Mouse (Mus musculus) neural tube, embryonic 12.5 days (tissue): Measurements from ENCODE around the gene Fanca. TPM values are rescaled to one million over a fixed set of nuclear protein-coding genes. Genes with fewer than 3 reads are reported as not detected.

Experiments
- ATAC-seq: fragments of 200-750 bp; cut with Nextera tagmentation; 2 replicates; pipeline ENCODE4 v1.8.0; 2017; ENCODE audit warnings: low read depth, mild to moderate bottlenecking, moderate TSS enrichment, moderate library complexity; ENCODE audit not compliant: low FRiP score
- H3K27ac ChIP-seq: fragments of 300-500 bp; sonication (generic); 2 replicates; pipeline ENCODE4 v1.5.1; 2016
- H3K27me3 ChIP-seq: fragments of 300-500 bp; sonication (generic); replicated peaks from 2 replicates; pipeline ENCODE4 v1.6.1; 2016; ENCODE audit warnings: mild to moderate bottlenecking
- H3K36me3 ChIP-seq: fragments of 300-500 bp; sonication (generic); 2 replicates; pipeline ENCODE4 v1.6.1; 2016; ENCODE audit warnings: mild to moderate bottlenecking
- H3K4me1 ChIP-seq: fragments of 300-500 bp; sonication (generic); 2 replicates; pipeline ENCODE4 v1.6.1; 2016
- H3K4me2 ChIP-seq: fragments of 300-500 bp; sonication (generic); replicated peaks from 2 replicates; pipeline ENCODE4 v1.6.1; 2016; ENCODE audit warnings: mild to moderate bottlenecking
- H3K4me3 ChIP-seq: fragments of 300-500 bp; sonication (generic); 2 replicates; pipeline ENCODE4 v1.5.1; 2016
- H3K9ac ChIP-seq: fragments of 300-500 bp; sonication (generic); 2 replicates; pipeline ENCODE4 v1.6.1; 2016; ENCODE audit warnings: mild to moderate bottlenecking
- H3K9me3 ChIP-seq: fragments of 300-500 bp; sonication (generic); 2 replicates; pipeline ENCODE4 v1.6.1; 2016; ENCODE audit warnings: mild to moderate bottlenecking
- WGBS: fragments of 180-500 bp; shearing (Covaris S2); methylation state at CpG from one replicate; pipeline ENCODE4 v1.1.7; 2016; 5-methylcytosine and 5-hydroxymethylcytosine counted together
- polyA plus RNA-seq: library from polyadenylated mRNA; unstranded; fragments of >200 nt; fragmentation: Nextera tagmentation; extraction: Ambion mirVana; gene quantifications from 2 replicates; pipeline ENCODE4 v1.2.1, GENCODE M21; 2016

The Fanca gene
- polyA plus RNA-seq, 1 experiment from 2014 or later: 24.6 TPM

DNA sequence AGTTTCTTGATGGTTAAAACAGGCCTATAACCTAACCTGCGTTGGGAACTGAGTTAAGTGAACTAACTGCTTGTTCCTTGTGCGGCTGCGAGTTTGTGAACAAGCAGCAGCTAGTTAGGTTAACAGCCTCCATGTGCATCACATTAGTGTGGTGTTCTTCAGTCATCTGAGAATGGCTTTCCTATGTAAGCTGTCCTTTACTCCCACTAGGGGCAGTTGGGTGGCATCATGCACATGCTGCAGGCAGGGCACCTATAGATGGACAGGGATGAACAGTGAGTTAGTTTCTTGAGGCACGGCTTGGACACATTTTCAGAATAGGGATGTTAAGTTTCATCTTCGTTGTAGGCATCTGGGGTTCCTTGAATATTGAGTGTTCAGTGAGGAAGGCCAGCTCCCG is 63.2 kb downstream of the Fanca start:
- whole genome bisulfite sequencing: 65% methylated on average over 6 of the region's 6 CpGs
- peaks cover 36% of the 10 kb centered on the region for H3K4me1 ChIP-seq
- no peak for ATAC-seq
- H3K9me3 ChIP-seq: no peaks in the 10 kb centered on the region
- no peak overlapping the region for H3K27ac ChIP-seq
- H3K27me3 ChIP-seq: no peaks in the 10 kb centered on the region
- peak overlapping the region; percentile 97 for H3K4me3 ChIP-seq
- H3K9ac ChIP-seq: peak overlapping the region; percentile 89
- peak overlapping the region; percentile 98 for H3K4me2 ChIP-seq
- H3K36me3 ChIP-seq: peaks cover 51% of the 10 kb centered on the region

DNA sequence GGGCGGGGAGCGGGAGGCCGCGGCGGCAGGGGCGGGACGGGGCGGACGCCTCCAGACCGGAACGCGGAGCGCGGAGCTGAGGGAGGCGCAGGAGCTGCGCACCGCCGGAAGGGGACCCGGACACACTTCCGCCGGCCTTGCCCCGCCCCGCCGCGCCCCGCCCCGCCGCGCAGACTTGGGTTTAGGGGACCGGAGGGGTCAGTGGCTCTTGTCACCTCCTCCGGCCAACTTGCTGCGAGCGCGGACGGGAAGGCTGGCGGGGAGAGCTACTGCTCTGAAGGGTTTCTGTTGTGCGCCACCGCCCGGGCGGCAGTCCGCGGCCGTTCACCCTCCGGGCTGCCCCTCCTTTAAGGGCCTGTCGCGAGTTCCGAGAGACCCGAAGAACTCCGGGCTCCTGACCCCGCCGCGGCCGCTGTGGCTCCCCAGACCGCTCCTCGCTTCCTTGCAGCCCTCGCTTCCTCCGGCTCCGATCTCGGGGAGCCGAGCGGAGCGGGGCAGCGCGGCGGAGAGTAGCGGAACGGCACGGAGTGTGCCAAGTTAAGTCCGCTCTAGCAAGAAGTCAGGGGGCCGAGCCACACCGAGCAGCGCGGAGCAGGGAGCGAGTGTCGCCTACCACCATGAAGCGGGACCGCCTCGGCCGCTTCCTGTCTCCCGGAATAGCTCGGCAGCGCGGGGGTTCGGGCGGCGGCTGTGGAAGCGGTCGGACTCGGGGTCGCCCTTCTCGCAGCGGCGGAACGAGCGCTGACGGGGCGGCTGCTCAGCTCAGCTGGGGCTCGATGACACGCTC is 64.1 kb downstream of the Fanca start, which contains the start of the genes Zfp276 and Vps9d1:
TSS of gene Zfp276 (plus strand) at position 97 of the 787 bp plus-strand sequence.
TSS of gene Vps9d1 (minus strand) at position 250 of the 787 bp plus-strand sequence.
- H3K4me1 ChIP-seq: peaks cover 36% of the 10 kb centered on the region
- peak; percentile 93 for ATAC-seq
- no peaks in the 10 kb centered on the region for H3K9me3 ChIP-seq
- H3K9ac ChIP-seq: peak within 1 kb of the TSS; percentile 89
- under 1% methylated on average over 99 of the region's 99 CpGs for WGBS
- H3K4me2 ChIP-seq: peak within 1 kb of the TSS; percentile 98
- H3K36me3 ChIP-seq: peaks cover 51% of the 10 kb centered on the region
- peak within 1 kb of the TSS; percentile 97 for H3K4me3 ChIP-seq
- peak within 1 kb of the TSS; percentile 74; the same call in 1 of the 2 replicates for H3K27ac ChIP-seq
- H3K27me3 ChIP-seq: no peaks in the 10 kb centered on the region

DNA sequence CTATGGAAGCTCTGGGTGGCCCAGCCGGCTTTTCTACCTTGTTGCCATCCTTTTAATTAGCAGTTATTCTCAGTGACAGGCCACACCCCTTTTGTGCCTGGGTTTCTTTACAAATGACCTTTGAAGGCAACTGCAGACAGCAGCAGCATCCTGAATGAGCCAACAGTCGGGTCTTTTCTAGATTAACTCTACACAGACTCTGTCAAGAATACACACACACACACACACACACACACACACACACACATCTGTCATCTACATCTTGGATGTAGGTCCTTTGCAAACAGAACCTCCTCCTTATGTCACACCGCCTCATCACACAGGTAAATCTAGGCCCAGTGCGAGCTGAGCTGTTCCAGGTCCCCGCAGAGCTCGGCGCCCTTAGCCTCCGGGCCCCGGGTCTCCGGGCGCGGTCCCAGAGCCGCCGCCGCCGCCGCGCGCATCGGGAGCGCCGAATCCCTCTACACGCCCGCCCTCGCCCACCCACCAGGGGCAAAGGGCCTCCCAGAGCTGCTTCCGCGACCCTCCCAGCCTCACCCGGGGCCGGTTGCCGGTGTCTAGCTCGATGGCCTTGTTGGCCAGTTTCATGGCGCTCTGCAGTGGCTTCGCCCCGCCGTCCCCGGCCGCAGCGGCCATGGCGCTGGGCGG is 64.8 kb downstream of the Fanca start:
- H3K9me3 ChIP-seq: no peaks in the 10 kb centered on the region
- peaks cover 36% of the 10 kb centered on the region for H3K4me1 ChIP-seq
- H3K4me3 ChIP-seq: peak overlapping the region; percentile 97
- peaks cover 51% of the 10 kb centered on the region for H3K36me3 ChIP-seq
- H3K27ac ChIP-seq: peak overlapping the region; percentile 74; the same call in 1 of the 2 replicates
- ATAC-seq: peak; percentile 53
- under 1% methylated on average over 40 of the region's 40 CpGs for WGBS
- H3K27me3 ChIP-seq: no peaks in the 10 kb centered on the region
- peak overlapping the region; percentile 89 for H3K9ac ChIP-seq
- H3K4me2 ChIP-seq: peak overlapping the region; percentile 98

DNA sequence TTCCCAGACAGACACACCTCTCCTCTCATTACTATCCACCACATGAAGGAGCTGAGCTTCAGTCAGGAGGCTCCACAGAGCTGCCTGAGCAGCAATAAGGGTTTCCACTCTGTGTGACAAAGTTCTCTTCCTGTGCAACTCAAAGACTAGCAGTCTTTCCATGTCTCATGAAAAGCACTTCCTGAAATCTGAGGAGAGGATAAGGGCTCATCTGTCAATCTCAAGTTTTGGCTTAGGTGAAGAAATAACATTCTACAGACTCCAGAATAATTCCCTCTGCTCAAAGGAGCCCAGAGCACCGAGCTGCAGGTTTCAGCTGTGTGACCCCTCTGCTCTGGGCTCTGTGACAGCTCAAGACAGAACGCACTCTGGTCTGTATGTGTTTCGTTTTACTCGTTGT is 65.5 kb downstream of the Fanca start:
- H3K36me3 ChIP-seq: peaks cover 51% of the 10 kb centered on the region
- ATAC-seq: no peak
- H3K4me3 ChIP-seq: peak overlapping the region; percentile 97
- no peaks in the 10 kb centered on the region for H3K9me3 ChIP-seq
- H3K27me3 ChIP-seq: no peaks in the 10 kb centered on the region
- H3K4me2 ChIP-seq: peak overlapping the region; percentile 98
- H3K27ac ChIP-seq: no peak overlapping the region
- H3K9ac ChIP-seq: peak overlapping the region; percentile 89
- H3K4me1 ChIP-seq: peaks cover 36% of the 10 kb centered on the region
- WGBS: 70% methylated on average over 4 of the region's 4 CpGs

DNA sequence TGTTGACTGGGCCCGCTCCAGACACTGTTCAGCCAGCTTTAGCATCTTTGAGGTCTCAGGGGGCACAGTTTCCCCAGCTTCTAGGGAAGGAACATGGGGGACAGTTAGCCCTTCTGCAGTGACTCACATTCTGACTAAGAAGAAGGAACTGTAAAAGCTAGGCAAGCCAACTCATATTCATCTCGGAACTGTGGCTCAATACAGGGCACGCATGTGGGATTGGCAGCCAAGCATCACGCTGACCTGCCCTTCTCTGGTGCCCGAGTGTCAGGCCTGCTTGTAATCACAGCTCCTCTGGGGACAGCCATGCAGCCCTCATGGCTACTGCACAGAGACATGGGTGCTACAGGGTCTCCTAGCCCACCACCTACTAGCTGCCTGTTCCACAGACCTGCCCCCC is 67.4 kb downstream of the Fanca start:
- Histone ChIP-seq H3K36me3 (peaks cover 54% of the 10 kb centered on the region), H3K9ac (no peak overlapping the region), H3K4me3 (no peak overlapping the region), H3K9me3 (no peaks in the 10 kb centered on the region), H3K27ac (no peak overlapping the region), H3K27me3 (no peaks in the 10 kb centered on the region), H3K4me2 (no peak overlapping the region), H3K4me1 (peaks cover 23% of the 10 kb centered on the region)
- 97% methylated on average over 5 of the region's 5 CpGs for WGBS
- ATAC-seq: no peak

DNA sequence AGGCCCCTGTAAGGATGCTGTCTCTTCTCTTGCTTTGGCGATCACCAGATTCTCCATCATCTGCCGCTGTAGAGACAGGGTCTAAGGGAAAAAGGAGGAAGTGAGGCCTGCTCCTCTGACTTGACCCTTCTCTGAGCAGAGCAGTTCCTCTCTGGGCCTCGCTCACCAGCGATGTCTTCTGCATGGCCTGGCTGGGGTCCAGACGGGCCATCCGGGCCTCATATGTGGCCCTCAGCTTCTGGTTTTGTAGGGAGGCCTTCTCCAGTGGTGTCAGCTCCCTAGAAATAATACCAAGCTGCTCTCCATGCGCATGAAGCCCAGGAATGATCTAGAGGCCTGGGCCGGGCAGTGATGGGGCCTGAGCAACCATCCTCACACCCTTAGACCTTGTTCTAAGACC is 69.8 kb downstream of the Fanca start:
- Histone ChIP-seq H3K9me3 (no peaks in the 10 kb centered on the region), H3K4me1 (peaks cover 10% of the 10 kb centered on the region), H3K27me3 (no peaks in the 10 kb centered on the region), H3K4me2 (no peak overlapping the region), H3K4me3 (no peak overlapping the region), H3K27ac (no peak overlapping the region), H3K9ac (no peak overlapping the region), H3K36me3 (peaks cover 78% of the 10 kb centered on the region)
- ATAC-seq: no peak
- 93% methylated on average over 8 of the region's 8 CpGs for WGBS

DNA sequence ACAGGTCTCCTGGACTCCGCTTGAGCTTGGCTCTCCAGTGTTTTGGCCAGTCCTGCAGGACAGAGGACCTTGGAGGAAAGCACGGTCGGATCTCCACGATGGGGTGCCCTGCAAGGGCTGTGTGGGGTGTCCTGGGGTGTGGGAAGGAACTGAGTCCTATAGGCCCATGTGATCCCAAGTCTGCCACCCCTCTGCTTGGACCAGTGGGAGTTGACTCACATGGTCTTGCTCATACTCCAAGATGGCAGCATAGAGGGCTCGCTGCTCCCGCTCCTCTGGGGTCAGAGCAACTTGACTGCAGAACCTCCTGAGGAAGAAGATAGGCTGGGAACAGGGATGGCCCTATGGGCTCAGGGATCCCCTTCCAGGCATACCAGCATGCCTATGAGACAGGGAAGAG is 70.6 kb downstream of the Fanca start:
- 98% methylated on average over 6 of the region's 6 CpGs for WGBS
- Histone ChIP-seq H3K36me3 (peaks cover 86% of the 10 kb centered on the region), H3K27ac (no peak overlapping the region), H3K4me2 (no peak overlapping the region), H3K4me3 (no peak overlapping the region), H3K9me3 (no peaks in the 10 kb centered on the region), H3K9ac (no peak overlapping the region), H3K4me1 (peaks cover 4% of the 10 kb centered on the region; the same call in 1 of the 2 replicates), H3K27me3 (no peaks in the 10 kb centered on the region)
- ATAC-seq: no peak

DNA sequence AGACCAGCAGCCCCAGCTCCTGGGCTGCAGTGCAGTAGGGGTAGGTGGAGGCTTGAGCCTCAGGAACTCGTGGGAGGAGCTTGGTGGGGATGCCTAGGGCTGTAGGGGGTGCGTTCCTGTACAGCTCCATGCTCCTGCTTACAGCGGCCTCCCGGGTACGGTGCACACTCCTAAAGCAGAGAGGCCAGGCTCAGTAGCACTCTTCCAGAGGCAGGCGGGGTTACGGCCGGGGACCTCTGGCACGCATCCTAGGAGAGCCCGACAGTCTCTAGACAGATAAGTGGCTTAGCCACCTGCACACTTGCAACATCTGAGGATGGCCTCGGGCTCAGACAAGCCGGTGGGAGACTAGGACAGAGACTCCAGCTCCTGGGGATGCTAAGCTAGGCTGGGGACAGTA is 72.8 kb downstream of the Fanca start:
- no peaks in the 10 kb centered on the region for H3K27me3 ChIP-seq
- peaks cover 81% of the 10 kb centered on the region for H3K36me3 ChIP-seq
- H3K27ac ChIP-seq: no peak overlapping the region
- WGBS: 92% methylated on average over 12 of the region's 12 CpGs
- H3K4me2 ChIP-seq: no peak overlapping the region
- ATAC-seq: no peak
- no peaks in the 10 kb centered on the region for H3K4me1 ChIP-seq
- no peak overlapping the region for H3K9ac ChIP-seq
- no peak overlapping the region for H3K4me3 ChIP-seq
- no peaks in the 10 kb centered on the region for H3K9me3 ChIP-seq

DNA sequence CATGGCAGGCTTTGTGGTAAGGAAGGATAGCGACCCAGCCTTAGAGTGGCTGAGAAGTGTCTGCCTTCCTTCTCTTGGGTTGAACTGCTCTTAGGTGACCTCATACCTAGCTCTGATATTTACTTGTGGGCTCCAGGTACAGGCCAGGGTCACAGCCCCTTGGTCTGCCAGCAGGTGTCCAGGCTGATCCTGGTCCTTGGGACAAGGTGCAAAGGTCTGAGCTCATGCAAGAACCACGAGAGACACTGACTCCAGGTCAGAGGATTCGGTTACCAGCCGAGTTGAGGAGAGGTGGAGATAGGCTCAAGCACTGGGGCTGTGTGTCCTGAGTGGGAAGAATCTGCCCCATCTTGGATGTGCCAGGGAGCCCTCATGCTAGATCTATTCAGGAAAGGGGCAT is 74.0 kb downstream of the Fanca start:
- Histone ChIP-seq H3K27me3 (no peaks in the 10 kb centered on the region), H3K9me3 (no peaks in the 10 kb centered on the region), H3K4me3 (no peak overlapping the region), H3K4me1 (no peaks in the 10 kb centered on the region), H3K4me2 (no peak overlapping the region), H3K36me3 (peaks cover 71% of the 10 kb centered on the region), H3K9ac (no peak overlapping the region), H3K27ac (no peak overlapping the region)
- WGBS: 90% methylated on average over 4 of the region's 4 CpGs
- ATAC-seq: no peak

DNA sequence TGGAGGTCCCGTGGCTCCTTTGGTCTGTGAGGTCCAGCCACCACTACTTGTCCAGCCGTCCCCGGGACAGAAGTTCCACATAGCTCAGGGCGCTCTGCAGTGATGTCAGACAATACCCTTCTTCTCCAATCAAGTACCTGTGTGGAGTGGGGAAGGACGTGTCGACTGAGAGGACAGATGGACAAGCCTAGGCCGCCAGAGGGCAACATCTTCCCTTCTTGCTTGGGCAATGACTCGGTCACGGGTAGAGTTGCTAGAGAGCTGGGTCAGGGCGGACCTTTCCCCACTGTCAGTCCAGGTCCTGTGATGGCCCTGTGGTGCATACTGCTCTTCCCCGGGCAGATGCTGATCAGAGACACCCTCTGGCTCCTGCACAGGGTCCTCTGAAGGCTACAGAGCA is 75.3 kb downstream of the Fanca start:
- no peaks in the 10 kb centered on the region for H3K4me1 ChIP-seq
- H3K36me3 ChIP-seq: peaks cover 57% of the 10 kb centered on the region
- ATAC-seq: no peak
- H3K9ac ChIP-seq: no peak overlapping the region
- 73% methylated on average over 11 of the region's 11 CpGs for WGBS
- no peak overlapping the region for H3K4me3 ChIP-seq
- H3K27ac ChIP-seq: no peak overlapping the region
- no peaks in the 10 kb centered on the region for H3K9me3 ChIP-seq
- H3K27me3 ChIP-seq: no peaks in the 10 kb centered on the region
- no peak overlapping the region for H3K4me2 ChIP-seq

DNA sequence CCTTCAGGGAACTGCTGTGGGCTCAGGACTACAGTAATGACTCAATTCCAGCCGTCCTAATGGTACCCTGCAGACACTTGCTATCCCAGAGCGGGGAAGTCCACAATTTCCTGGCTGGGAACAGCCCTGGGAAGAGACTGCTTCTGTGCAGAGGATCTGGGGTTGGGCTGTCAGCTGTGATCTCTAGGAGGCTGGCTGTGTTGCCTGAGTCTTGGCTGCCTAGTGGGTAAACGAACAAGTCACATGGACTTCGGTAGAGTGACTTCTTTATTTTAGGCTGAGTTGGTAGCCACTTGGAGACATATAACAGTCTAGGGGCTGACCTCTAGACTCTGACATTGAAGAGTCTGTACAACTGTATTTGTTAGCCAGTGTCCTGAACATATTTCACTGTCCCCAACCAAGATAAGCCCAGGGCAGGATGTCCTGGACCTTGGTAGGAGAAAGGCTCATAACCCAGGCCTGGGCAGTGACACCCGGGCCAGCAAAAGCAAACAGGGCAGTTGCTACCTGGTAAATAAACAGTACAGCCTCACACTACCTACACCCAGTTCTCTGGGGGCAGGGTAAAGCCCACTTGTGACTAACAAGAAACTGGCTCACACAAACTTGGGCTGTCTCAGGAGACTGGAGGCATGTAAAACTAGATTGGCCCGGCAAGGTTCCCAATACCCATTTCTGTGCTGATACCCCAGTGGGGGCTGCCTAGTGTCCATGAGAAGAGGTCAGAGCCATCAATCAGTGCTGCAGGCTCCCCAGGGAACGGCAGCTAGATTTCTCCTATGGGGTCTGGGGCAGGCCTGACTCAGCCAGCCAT is 76.1 kb downstream of the Fanca start:
- H3K9me3 ChIP-seq: no peaks in the 10 kb centered on the region
- H3K36me3 ChIP-seq: peaks cover 50% of the 10 kb centered on the region
- whole genome bisulfite sequencing: 84% methylated on average over 7 of the region's 7 CpGs
- no peak overlapping the region for H3K27ac ChIP-seq
- H3K9ac ChIP-seq: no peak overlapping the region
- peaks cover under 1% of the 10 kb centered on the region; the same call in 1 of the 2 replicates for H3K27me3 ChIP-seq
- no peak overlapping the region for H3K4me3 ChIP-seq
- H3K4me1 ChIP-seq: no peaks in the 10 kb centered on the region
- H3K4me2 ChIP-seq: no peak overlapping the region
- no peak for ATAC-seq

DNA sequence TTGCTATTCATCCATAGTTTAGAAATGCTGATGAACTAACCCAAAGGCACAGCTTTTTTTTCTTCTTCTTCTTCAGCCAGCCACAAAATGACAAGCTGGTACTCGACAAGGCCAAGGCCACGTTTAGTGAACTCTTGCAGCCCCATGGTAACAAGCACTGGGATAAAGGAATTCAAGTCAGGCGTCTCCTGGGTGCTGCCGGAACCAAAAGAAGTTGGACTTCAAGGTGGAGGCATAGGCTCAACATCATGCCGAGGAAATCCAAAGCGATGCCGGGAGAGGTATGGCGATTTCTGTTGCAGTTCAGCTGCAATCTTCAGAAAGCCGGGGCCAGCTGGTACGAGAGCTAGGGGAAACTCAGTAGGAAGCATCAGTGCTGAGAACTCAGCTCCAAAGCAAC is 79.0 kb downstream of the Fanca start:
- no peaks in the 10 kb centered on the region for H3K9me3 ChIP-seq
- 89% methylated on average over 10 of the region's 10 CpGs for WGBS
- no peak overlapping the region for H3K4me3 ChIP-seq
- H3K4me1 ChIP-seq: peaks cover 18% of the 10 kb centered on the region
- H3K9ac ChIP-seq: no peak overlapping the region
- peaks cover 21% of the 10 kb centered on the region for H3K36me3 ChIP-seq
- no peak for ATAC-seq
- H3K4me2 ChIP-seq: no peak overlapping the region
- H3K27ac ChIP-seq: no peak overlapping the region
- H3K27me3 ChIP-seq: peaks cover 19% of the 10 kb centered on the region
